Mouse (Mus musculus) CH12.LX (cell line): ENCODE results near the gene Il10ra.

Experiments
- BHLHE40 ChIP-seq: IDR thresholded peaks from 2 replicates; pipeline ENCODE4 v1.6.1; 2011; ENCODE audit warnings: mild to moderate bottlenecking, low read depth, low read length, improper control_type of control experiment
- CHD2 ChIP-seq: IDR thresholded peaks from 2 replicates; pipeline ENCODE4 v1.6.1; 2011; ENCODE audit warnings: low read length, improper control_type of control experiment
- CTCF ChIP-seq, 2 experiments: IDR thresholded peaks in 1 of 2; conservative IDR thresholded peaks in 1 of 2; 2 replicates each; pipeline ENCODE4 v1.5.1; 2011 to 2012; ENCODE audit warnings: low read depth in 2 of 2, low read length in 2 of 2, improper control_type of control experiment in 1 of 2, inconsistent platforms in 1 of 2, mild to moderate bottlenecking in 1 of 2, moderate library complexity in 1 of 2
- ETS1 ChIP-seq: conservative IDR thresholded peaks from 2 replicates; pipeline ENCODE4 v1.6.1; 2012; ENCODE audit warnings: low read depth, mild to moderate bottlenecking, inconsistent platforms, low read length, improper control_type of control experiment, moderate library complexity
- HCFC1 ChIP-seq: IDR thresholded peaks from 2 replicates; pipeline ENCODE4 v1.6.1; 2012; ENCODE audit warnings: low read depth, mild to moderate bottlenecking, inconsistent platforms, low read length, improper control_type of control experiment
- JUN ChIP-seq: IDR thresholded peaks from 2 replicates; pipeline ENCODE4 v1.6.1; 2011; ENCODE audit warnings: low read depth, mild to moderate bottlenecking, low read length, improper control_type of control experiment, moderate library complexity; ENCODE audit not compliant: insufficient read depth
- MAX ChIP-seq: IDR thresholded peaks from 2 replicates; pipeline ENCODE4 v1.6.1; 2011; ENCODE audit warnings: low read length, improper control_type of control experiment
- POLR2A ChIP-seq: IDR thresholded peaks from 2 replicates; pipeline ENCODE4 v1.6.1; 2011; ENCODE audit warnings: low read depth, mild to moderate bottlenecking, improper control_type of control experiment, low read length
- SIN3A ChIP-seq: IDR thresholded peaks from 2 replicates; pipeline ENCODE4 v1.6.1; 2012; ENCODE audit warnings: low read length, improper control_type of control experiment, inconsistent platforms
- UBTF ChIP-seq: IDR thresholded peaks from 2 replicates; pipeline ENCODE4 v1.6.1; 2012; ENCODE audit warnings: low read depth, mild to moderate bottlenecking, inconsistent platforms, low read length, improper control_type of control experiment, moderate library complexity
- USF1 ChIP-seq: IDR thresholded peaks from 2 replicates; pipeline ENCODE4 v1.6.1; 2014; ENCODE audit warnings: low read depth, mild to moderate bottlenecking, inconsistent platforms, low read length, improper control_type of control experiment
- USF2 ChIP-seq: conservative IDR thresholded peaks from 2 replicates; pipeline ENCODE4 v1.6.1; 2011; ENCODE audit warnings: low read depth, low read length, improper control_type of control experiment
- ZNF384 ChIP-seq: IDR thresholded peaks from 2 replicates; pipeline ENCODE4 v1.6.1; 2012; ENCODE audit warnings: low read depth, low read length, improper control_type of control experiment, inconsistent platforms

DNA sequence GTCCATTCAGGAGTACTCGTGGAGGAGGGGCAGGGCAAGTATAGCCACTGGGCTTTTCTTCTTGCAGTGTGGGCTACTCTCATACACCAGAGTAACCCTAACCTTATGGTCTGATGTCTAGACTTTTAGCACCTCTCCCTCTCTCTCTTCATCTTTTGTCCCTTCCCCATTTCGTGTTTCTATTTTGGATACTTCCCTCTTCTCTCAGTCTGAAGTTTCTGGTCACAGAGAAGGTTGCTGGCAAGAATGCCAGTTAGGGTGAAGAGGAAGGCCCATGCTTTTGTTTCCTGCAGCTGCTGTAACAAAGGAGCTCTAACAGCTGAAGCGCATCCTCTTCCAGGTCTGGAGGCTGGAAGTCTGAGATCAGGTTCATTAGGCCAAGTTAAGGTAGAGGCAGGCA lies 11.9 kb upstream of the Il10ra start:
- TF ChIP-seq USF1: no peak
- TF ChIP-seq CHD2: no peak
- TF ChIP-seq UBTF: no peak
- TF ChIP-seq ZNF384: no peak
- TF ChIP-seq CTCF (conservative IDR thresholded peaks at IDR 0.05 in 1 of 2, IDR thresholded peaks at IDR 0.05 in 1 of 2; ENCODE audit: low read depth in 2 of 2, low read length in 2 of 2): no peak
- no peak for TF ChIP-seq USF2
- TF ChIP-seq HCFC1: no peak
- no peak for TF ChIP-seq BHLHE40
- TF ChIP-seq JUN: no peak
- no peak for TF ChIP-seq POLR2A
- no peak for TF ChIP-seq MAX
- no peak for TF ChIP-seq ETS1
- TF ChIP-seq SIN3A: no peak
